Mouse (Mus musculus) spleen, postnatal 10 days (tissue): Measurements from ENCODE around the gene Asic2.
A peak's percentile ranks its signal among the peaks of the same experiment; 100 is the strongest.

Experiments used
- DNase-seq, 2 experiments: peaks; one replicate each; pipeline ENCODE4 v3.0.0; 2021 to 2022; ENCODE audit warnings: low spot score in 2 of 2

Gene Asic2

DNA sequence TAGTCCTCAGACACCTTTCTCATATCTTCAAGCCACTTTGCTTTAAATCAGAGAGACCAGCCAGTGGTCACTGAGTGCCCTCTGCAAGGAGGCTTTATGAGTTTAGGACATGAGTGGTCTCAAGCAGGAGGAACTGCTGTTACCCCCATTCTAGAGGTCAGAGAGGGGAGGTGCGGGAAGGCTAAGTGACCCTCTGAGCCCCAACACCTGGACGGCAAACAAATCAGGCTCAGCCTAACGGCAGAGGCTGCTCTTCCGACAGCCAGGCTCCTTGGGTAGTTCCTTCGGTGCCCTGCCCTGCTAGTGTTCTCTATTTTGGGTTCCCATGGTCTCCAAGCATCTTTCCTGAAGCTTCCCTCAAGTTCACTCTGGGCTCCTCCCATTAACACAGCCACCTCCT, 357.8 kb downstream of the Asic2 start:
- no peak for DNase-seq

DNA sequence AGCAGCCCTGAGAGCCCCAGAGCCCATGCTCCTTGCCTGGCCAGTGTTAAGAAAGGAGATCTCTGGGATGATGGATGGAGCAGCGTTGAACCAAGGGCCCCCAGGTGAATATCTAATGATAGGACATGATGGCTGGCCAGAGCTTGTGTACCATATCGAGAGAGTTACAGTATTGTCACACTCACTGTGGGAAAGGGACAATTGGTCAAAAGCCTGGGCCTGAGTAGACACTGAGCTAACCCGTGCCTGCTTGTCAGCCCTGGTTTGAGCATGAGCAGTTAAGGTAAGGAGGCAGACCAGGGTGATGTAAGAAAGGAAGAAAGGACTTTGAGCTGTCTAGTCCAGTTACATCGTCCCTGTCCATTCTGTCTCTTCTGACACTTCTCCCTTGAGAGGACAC, 365.3 kb downstream of the Asic2 start:
- no peak for DNase-seq

GRCm38 (mm10) chr11:81601736-81602135, 366.5 kb downstream of the Asic2 start:
- DNase-seq, result no peak

- no peak for DNase-seq
These were observed 370.7 kb downstream of the Asic2 start for GRCm38 (mm10) chr11:81597601-81598000.

- DNase-seq, result no peak
These were observed 373.0 kb downstream of the Asic2 start for GRCm38 (mm10) chr11:81595235-81595634.

GRCm38 (mm10) chr11:81592776-81593175, 375.5 kb downstream of the Asic2 start:
- no peak for DNase-seq

DNA sequence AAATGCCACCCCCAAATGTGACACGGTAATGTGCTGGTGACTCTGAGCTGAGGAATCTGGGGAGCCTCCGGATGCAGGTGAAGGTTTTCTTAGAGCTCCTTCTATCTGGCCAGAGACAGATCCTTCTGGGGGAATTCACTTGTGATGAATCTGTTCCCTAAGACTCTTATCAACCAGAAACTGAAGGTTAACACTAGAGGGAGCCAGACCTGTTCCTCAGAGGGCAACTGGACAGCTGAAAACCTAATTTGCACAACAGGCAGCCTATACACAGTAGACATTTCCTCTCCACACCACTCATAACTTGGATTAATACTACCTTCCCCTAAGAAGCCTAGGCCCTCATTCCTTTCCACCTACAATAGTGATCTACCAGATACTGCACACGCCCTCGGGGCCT, 377.3 kb downstream of the Asic2 start:
- no peak for DNase-seq

GRCm38 (mm10) chr11:81588630-81589029, 379.6 kb downstream of the Asic2 start:
- DNase-seq, result peak; percentile 10 to 57

DNA sequence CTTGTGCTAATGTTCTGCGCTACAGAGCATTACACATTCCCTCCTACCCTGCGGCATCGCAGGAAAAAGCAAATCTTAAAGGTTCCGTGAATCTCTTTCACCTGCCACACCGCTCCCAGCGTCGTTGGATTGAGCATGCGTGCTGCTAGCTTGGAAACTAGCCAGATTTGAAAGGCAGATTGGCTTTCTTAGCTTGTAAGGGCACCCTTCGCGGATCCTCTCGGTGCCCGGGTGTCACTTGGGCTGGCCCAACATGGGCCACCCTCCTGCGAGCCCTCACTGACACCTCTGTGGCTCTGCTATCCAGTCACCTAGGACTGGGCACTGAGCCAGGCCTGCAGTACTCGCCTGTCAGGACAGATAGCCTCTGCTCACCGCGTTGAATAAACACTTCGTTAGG, 380.3 kb downstream of the Asic2 start:
- DNase-seq, result no peak

- no peak for DNase-seq
These were observed 381.1 kb downstream of the Asic2 start for GRCm38 (mm10) chr11:81587114-81587513.

GRCm38 (mm10) chr11:81584506-81584905, 383.8 kb downstream of the Asic2 start:
- DNase-seq, result no peak

DNA sequence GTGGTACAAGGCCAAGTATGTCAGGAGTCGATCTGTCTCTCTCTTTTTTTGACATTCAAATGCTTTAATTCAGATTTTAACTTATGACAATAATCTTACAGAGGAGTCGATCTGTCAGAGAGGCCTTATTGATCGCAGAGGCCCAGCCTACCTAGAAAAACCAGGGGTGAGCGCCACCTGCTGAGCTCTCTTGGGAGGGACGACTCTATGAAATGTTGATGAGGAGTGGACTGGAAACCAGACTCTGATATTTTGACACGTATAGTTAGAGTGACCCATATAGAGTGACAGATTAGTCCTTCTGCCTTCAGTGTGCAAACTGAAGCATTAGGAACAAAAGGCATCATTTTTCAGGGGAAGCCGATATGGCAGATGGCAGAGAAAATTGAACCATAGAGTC, 385.1 kb downstream of the Asic2 start:
- DNase-seq, result no peak

GRCm38 (mm10) chr11:81582161-81582560, 386.1 kb downstream of the Asic2 start:
- DNase-seq, result no peak

DNA sequence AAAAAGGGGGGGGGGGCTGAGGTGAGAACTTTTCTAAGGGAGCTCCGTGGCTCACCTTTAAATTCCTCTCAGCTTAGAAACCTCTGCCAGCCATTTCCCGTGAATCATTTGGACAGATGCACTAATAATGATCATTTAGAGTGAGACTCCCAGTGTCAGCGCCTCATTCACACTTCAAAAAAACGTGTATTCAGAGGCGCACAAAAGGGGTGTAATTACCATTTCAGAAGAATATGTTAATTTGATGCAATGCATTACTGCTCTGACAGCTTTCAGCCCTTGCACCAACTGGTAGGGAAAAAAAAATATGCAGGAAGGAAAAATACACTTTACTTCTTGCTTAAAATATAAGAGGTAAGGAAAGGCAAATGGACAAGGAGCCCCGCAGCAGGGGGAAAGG, 388.5 kb downstream of the Asic2 start:
- no peak for DNase-seq

GRCm38 (mm10) chr11:81570406-81570805, 397.9 kb downstream of the Asic2 start:
- DNase-seq, result no peak

GRCm38 (mm10) chr11:81564857-81565256, 403.4 kb downstream of the Asic2 start:
- no peak for DNase-seq

DNA sequence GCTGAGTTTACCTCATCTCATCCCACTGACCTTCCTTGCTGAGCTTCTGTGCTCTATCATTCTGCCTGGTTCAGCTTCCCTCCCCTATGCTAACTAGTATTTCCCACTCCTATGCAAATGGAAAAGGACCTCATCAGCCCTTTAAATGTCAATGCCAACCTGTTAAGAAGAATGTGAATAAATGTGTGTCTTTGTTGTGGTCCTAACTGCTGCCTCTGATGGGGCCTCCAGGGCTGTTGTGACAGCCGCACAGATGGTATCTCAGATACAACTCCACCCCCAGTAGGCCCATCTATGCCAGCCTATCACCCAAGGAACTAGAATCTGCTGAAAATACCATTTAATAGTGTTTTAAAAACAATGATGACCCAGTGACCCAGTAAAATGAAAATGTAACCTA, 407.9 kb downstream of the Asic2 start:
- no peak for DNase-seq

DNA sequence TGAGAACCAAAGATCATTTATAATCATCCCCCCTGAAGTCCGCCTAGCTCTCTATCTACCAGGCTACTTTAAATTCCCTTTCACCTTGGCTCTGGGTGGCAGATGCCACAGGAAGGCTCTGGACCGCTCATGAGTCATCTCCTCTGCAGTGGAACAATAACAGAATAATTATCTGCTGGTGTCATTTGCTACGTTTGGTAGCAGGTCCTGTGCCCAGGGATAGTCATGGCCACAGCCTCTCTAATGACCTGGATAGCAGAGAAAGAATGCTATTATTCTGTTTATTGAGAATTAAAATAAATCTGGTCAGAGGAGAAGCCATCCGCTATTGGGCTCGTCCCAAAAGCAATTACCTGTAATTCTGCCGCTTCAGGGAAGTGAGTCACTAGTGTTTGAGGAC, 425.1 kb downstream of the Asic2 start:
- no peak for DNase-seq

DNA sequence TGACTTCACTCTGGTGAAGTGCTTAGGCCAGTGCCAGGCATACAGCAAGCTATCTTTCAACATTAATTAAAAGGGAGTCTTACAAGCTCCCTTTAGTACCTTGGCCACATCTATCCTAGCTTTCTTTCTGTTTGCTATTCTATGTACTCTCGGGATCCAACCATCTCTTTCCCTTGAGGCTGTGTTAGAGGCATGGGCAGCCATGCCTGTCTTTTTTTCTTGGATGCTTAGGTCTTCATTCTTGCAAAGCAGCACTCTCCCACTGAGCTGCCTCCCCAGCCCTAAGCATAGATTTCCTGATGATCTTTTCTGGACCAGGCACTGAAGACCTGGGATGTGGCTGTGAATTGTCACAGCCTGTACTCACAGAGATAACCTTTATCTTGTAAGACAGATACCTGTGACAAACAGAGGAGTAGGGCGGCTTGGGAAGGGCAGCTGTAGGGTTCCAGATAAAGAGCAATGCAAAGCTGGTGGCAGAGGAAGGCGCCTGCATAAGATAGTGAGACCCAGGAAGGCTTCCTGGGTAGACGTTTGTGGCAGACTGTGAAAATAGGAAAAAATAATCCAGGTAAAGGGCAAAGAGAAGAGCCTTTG, 433.0 kb downstream of the Asic2 start:
- DNase-seq, result no peak

DNA sequence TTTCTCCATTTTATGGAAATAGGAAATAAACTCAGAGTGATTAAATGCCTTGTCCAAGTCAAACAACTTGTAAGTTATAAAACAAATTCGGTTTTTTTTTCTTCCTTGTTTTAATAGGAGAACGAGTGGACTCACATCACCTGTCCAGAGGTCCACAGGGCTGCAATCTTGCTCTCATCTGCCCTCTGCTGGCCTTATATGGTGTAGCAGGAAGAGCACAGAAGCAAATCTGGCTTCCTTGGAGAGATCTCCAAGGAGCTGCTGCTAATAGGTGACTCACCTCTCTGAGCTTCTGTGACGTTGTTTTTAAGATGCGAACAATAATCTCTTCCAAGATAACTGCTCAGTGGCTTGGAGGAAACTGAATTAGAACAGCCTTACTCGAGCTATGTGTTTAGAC, 433.6 kb downstream of the Asic2 start:
- DNase-seq, result peak in 1 of 2 experiments; percentile 29

DNA sequence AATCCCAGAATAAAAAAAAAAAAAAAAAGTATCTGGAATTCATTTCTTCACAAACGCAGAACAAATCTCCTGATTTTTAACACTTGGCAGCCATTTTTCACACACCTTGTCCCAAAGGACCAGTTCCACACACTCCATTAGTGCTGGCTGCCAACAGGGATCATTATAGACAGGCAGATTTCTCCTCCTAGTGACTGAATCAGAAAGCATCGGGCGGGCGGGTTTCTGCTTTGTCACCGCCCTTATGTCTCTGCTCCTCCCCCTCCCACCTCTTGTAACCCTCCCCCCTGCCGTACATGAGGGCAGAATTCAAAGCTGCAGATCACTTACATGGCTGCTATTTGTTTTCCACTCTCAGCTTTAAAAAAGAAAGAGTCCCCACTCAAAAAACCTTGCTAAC, 436.4 kb downstream of the Asic2 start:
- no peak for DNase-seq

- DNase-seq, result no peak
These were observed 445.3 kb downstream of the Asic2 start for GRCm38 (mm10) chr11:81522927-81523326.

DNA sequence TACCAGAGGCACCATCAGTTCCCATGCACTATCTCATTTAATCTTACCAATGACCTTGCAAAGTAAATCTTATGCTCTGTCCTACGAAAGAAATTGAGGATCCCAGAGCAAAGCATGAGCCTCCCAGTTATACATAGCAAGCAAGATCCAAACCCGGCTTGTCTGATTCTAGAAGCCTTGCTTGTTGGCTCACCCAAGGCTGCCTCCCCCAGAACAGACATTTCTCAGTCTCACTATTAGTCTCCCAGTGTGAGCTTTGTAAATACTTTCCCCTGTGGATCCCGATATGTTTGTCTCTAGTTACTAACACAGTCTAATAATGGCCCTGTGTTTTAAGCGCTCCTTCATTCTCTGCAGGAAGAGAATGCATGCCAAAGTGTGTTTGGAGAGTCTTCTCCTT, 446.4 kb downstream of the Asic2 start:
- DNase-seq, result no peak
